Mouse (Mus musculus): ENCODE measurements around the gene Mta1.

DNA sequence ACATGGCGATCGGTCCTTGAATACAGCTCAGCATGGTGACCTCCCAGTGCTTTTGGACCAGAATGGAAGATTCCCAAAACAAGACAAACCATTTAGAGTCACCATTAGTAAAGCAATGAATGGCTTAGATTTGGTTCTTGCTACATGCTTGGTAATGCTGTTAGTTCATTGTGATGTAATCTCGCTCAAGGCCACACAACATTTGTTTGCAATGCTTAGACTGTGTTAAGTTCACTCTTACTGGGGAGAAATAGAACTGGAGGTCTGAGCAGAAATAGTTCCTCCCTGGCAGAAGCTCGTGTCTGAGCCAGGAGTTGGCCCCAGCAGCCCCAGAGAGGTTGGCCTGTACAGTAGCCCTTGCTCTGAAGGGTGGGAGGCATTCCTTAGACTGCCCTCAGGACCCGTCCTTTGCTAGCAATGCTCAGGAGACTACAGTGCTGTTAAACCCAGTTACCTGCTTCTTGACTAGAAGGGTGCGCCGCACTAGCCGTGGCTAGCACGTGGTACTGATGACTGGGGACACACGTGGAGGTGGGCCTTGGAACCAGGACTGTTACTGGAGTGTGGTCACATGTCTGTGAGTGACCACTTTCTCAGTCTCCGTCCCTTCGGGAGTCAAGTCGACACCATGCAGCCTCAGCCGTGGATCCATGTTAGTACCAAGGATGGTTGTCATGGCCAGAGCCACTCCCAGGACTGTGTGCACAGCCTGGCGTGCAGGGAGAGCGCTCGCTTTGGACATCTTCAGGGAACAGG is 10.6 kb downstream of the Mta1 start:
- TF ChIP-seq TCF12 (IDR thresholded peaks at IDR 0.05; ENCODE audit: insufficient read depth, poor library complexity, severe bottlenecking), result no peak
- TF ChIP-seq POLR2A (IDR thresholded peaks at IDR 0.05; ENCODE audit: insufficient read length, low read depth), result no peak
- TF ChIP-seq MYOG (IDR thresholded peaks at IDR 0.05; ENCODE audit: control insufficient read depth in 1 of 3, insufficient read depth in 1 of 3, insufficient read length in 2 of 3, low read depth in 2 of 3), result no peak
